Mouse (Mus musculus) cerebellum, adult 11-12 months (tissue): ENCODE results near the gene Gm20388.

Experiments used
- DNase-seq: peaks from one replicate; pipeline ENCODE4 v3.0.0; 2022

Gm20388 gene

DNA sequence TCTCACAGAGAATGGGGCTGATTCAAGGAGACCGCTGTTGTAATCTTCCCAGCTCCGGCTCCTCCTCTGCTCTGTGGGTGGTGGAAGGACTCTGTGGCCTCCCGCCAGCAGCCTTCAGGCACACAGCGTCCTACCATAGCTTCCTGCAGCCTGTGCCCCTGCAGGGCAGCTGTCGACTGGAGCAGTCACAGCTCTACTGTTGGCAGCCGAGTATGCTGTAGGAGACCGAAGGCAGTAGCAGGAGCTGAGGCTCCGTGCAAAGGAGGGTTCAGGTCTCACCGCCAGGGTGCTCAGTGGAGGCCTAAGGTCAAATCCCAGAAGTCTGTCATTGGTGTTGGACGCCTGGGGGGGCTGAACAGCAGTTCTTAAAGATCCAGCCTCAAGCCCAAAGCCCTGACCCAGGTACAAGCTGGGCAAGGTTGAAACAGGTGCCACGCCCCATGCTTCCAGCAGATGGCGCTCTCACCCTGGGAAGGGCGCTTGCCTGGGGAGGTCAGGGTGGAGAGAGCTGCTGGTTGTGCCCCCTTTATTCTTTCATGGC, 390.0 kb downstream of the Gm20388 start:
- peak; percentile 76 for DNase-seq

DNA sequence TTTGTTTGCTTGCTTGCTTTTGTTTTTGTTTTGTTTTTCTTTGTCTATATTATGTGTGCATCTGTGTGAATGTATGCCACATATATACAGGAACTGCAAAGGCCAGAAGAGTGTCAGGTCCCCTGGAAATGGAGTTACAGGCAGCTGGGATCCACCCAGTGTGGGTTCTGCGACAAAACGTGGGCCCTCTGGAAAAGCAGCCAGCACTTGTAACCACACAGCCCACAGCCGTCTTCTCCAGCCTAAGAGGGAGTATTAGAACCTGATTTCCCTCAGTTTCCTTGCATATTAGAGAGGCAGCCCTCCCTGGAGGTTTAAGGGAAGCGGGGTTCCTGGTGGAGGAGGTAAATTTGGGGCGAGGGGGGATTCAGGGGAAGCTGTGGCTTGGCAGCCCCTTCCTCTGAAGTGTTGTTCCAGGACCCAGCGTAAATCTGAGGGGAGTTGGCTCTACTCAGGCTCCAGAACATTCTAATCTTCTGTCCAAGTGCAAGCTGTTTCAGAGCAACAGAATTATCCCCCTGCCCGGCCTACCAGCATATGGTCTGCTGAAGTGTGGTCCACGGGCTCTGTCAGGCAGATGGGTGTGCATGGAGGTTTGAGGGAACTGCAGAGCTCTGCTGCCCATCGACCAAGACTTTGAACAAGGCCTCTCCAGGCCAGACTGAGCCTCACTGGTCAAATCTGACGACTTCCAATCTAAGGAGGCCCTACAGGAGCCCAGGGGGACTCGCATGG, 392.5 kb downstream of the Gm20388 start:
- DNase-seq, result no peak

DNA sequence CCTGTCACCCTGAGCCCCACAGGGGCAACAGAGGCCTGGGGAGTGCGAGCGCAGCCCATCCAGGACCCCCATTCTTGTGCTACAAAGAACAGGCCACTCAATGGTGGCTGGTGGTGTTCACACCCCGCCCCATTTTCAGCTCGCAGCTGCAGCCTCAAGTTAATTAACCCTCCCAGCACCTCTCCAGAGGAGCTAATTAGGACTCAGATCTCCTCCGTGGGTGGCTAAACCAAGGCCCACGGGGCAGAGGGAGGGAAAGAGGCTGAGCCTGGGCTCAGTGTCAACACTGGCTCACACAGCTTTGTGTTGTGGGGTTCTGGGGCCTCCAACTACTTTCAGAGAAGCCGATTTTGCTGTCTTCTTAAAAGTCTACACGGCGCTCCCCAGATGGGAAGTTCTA, 393.5 kb downstream of the Gm20388 start:
- no peak for DNase-seq

DNA sequence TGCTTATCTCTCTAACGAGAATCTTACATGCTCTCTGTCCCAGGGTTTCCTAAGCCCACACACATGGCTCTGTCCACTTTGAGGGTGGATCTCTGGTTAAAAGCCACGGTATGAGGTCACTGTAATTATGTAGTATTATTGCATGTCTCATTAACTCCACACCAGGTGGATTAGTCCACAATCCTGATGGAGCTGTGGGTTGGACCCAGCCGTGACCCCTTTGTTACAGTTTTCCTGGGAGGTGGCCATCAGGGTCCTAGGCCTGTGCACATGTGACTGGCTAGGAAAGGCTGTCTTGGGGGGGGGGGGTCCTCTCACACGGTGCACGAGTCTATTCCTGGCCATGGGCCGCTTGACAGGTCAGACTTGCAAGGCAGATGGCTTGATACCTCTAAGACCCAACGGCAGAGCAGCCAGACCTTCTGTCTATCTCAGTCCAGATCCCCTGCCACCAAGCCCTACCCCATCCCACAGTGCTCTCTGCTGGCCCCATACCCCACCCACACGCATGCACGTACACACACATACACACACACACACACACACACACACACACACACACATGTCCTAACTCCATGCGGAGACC, 395.3 kb downstream of the Gm20388 start:
- no peak for DNase-seq

DNA sequence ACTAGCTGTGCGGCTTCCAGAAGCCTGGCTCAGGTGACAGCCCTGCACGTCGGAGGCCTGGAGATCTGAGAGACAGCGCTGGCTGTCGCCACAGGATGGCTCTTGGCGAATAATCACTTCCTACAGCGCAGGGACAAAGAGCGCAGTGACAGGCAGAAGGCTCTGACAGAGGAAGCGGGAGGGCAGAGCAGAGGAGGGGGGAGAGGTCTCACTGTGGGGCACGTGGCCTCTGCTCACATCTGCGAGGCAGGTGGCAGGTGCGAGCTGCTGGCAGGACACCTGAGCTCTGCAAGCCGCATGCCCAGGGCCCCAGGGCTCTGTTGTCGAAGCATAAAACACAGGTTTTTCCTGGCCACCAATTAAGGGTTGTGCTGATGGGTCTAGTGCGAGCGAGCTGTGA, 396.5 kb downstream of the Gm20388 start:
- DNase-seq, result no peak

DNA sequence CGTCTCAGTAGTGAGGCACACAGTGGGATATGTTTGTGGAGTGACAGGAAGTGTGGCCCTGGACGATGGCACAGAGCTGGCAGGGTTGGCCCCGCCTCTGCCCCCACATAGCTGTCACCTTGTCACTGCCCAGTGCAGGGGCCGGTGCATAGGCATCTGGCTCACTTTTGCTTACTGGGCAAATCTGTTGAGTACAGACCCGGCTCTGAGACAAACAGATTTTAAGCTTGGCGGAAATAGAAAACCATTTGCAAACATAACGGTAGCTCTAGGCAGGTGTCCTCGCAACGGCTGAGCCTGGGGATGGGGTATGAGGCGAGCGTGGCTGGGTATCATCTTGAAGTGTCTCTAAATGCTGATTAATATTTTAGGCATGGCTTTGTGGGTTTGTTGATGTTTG, 396.9 kb downstream of the Gm20388 start:
- DNase-seq, result no peak

DNA sequence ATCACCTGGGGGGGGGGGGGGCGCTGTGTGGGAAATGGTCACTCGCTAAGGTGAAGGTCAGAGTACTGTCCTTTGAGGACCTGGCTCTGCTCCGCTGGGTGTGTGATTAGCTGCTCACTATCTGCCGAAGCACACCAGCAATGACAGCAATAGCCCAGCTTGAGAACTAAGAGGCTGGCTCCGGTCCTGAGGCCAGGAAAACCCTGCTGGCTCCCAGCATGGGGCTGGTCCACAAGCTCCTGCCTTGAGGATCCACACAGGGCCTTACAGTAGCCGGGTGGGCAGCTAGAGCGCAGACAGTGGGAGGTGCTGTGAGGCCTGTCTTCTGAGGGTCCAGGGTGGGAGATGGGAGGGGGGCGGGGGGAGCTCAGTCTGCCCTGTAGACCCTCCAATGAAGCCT, 397.5 kb downstream of the Gm20388 start:
- peak; percentile 68 for DNase-seq

DNA sequence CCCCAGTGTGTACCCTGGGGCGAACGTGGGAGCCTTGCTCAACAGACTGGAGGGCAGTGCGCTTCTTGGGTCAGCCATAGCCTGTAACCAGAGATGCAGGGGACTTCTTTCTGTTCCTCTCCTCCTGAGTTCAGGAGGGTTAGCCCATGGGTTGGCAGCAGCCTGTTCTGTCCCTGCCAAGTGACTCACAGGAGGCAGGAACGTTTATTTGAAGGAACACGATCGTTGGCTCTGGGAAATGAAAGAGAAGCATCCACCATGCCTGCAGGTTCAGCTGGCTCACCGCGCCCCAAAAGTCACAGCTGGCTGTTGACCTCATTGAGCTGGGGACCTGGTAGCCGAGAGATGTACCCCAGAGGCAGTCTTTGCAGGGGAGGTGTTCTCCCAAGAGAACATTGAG, 397.9 kb downstream of the Gm20388 start:
- peak; percentile 61 for DNase-seq

DNA sequence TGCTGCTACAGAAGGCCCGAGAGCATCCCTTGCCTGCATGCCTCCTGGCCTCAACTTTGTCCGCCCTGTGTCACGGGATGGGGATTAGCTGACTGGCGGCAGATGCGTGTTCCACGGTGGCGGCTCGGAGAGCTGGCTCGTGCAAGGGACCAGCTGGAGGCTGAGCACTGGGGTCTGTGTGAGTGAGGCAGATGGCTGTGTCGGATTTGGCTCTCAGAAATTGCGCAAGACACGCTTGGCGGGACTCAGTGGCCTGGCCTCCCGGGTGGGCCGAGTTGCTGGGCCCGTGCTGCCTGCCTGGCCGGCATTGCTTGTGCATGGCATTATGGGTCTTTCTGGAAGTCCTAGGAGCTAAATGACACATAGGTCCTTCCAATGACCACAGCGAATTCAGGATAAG, 398.7 kb downstream of the Gm20388 start:
- DNase-seq, result peak; percentile 73

DNA sequence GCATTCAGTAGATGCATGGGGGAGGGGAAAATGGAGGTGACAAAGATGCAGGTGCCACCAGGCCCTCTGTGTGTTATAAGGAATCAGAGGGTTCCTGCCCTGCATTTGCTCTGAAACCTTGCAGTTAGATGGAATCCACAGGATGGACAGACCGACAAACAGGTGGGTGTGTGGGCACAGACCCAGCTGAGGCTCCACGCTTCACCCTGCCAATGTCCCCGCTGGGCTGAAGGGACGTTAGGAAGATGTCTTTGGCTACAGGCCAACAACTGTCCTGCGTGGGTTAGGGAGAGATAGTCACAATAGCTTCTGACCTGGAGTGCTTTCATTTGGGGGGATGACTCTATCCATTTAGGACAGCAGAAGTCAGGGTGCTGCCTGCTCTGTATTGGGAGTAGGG, 399.4 kb downstream of the Gm20388 start:
- peak; percentile 45 for DNase-seq

DNA sequence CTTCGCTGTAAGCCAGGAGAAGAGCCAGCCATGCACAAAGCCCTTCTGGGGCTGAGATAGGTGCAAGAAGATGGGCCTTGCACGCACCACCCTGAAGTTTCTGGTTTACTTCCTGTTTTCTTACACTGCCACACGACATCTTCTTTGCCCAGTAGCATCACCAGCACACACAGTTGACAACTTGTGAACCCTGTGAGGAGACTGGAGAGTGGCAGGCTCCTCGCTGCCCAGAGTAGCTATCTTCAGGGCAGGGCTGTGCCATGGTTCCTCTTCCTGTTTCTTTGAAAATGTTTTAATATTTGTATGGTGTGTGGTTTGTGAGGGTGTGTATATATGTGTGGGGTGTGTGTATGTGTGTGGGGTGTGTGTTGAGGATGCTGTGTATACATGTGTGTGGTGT, 401.8 kb downstream of the Gm20388 start:
- DNase-seq, result no peak

DNA sequence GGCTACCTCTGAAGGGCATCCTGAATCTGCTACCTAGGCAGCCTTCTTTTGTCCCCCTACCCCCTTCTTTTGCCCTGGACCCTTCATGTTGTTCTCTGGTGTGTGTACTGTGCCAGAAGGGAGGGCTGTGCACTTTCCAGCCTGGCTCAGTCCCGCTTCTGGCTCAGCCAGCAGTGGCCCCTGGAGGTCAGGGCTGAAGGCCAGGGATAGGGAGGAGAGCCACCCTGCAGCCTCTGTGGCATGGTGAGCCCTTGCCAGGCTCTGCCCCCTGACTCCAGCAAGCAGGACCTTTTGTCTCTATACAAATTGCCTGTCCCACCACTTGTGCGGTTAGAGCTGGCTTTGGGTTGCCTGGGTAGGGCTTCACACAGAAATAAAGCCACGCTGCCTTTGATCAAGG, 403.0 kb downstream of the Gm20388 start:
- no peak for DNase-seq

DNA sequence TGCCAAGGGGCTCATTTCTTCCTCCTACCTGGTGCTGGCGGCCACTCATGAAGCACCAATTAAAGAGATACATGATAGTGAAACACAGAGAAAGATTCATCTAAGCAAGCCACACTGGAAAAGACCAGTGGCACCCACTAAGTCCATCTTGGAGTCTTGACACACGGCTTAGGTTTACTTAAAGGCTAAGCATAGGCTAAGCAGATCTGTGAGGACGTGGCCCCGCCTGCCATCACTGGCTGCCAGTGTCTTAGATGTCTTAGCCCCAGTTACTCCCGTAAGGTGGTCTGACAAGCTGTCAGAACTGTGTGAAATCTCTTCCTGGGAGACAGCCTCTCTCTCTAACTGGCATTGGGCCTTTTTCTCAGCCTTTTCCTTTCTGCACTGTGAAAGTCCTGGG, 404.3 kb downstream of the Gm20388 start:
- no peak for DNase-seq

DNA sequence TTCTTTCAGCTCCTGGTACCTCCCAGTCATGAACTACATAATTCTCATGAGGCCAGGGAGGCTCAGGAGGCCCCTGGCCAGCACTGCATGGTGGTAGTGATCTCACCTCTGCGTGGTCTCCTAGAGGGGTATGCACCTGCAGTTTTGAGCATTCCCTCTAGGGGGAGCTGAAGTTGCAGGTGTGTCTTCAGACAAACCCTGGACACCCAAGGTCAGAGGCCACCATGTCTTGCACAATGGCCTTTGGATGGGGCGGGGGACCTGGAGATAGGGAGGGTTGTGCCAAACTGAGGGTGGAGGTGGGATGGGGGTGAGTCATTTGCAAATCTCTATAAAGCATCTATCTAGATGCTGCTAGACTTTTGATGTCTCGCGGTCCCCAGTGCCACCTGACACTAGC, 405.0 kb downstream of the Gm20388 start:
- DNase-seq, result no peak

DNA sequence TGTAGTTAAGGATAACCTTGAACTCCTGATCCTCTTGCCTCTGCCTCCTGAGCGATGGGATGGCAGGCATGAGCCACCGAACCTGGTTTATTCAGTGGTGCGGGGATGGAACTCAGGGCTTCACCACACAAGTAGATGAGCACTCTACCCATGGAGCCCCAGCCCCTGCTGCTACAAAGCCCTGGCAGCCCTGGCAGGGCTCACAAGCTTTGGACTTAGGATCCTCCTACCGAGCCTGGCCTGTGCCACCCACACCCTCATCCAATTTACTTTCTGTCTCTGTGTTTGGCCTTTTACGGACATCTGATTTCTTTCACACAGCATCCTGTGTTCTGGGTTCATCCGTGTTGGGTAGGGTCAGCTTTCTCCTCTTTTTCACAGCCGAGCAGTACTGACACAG, 406.1 kb downstream of the Gm20388 start:
- DNase-seq, result no peak

DNA sequence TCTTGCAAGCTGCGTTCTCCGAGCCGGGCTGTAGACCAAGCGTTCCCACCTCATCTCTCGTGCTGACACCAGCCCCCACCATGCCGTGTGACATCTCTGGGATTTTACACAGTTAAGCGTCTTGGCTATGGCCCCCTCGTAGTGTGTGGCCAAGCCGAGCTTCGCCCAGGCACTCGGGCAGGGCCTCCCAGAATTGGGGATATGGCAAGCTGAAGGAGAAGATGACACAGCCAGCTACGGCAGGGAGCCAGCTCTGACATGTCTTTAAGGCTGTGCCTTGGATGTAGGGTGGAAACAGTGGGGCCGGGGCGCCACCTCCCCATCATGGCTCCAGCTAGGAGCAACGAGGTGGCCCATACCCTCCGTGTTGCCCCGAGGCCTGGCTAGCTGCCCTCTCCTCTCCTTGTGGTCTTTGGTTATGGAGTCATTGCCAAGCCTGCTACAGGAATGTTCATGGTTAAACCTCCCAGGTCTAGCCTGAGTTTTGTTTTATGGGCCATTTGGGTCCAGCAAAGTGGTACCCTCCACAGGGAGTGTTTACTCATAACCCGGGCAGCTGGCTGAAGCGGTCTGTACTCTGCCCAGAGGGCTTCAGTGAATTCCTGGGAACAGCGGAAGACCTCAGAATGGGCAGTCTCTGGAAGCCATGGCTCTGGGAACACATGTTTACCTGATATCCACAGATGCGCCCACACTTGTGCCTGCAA, 406.6 kb downstream of the Gm20388 start:
- DNase-seq, result no peak

DNA sequence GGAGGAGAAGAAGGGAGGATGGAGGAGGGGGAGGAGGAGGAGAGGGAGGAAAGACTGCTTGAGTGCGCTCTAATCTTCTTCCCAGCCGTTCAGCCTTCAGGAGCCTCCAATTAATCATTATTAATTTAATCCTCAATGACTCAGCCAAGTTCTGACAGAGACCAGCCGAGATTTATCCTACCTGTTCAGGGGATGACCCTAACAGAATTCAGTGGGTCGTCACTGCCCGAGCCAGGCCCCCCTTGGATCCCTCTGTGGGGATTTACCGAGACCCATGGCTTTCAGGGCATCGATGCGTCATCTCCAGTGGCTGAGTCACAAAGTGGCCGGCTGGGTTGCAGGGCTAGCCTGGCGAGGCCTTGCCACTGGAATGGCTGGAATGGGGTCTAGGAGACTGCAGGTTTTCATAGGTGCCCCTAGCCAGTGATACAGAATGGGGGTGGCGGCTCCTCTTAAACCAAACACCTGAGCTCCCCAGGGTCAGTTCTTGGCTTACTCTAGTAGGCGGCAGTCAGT, 407.9 kb downstream of the Gm20388 start:
- no peak for DNase-seq

DNA sequence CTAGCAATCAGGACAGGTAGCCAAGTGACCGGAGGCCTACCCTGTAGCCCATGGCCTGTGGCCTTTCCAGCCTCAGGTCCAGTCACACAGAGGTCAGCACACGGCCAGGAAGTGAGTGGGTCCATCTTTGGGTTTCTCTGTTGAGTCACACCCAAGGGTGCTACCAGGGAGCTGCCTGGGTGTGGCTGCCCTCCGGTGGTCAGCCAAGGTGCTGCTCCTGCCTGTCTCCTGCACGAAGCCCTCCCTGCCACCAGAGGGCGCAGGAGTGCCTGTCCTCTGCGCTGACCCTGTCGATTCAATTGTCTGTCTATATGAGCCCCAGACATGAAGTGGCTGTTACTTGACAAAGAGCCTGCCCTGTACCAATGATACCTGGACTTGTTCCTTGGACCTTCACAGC, 408.8 kb downstream of the Gm20388 start:
- DNase-seq, result peak; percentile 74

DNA sequence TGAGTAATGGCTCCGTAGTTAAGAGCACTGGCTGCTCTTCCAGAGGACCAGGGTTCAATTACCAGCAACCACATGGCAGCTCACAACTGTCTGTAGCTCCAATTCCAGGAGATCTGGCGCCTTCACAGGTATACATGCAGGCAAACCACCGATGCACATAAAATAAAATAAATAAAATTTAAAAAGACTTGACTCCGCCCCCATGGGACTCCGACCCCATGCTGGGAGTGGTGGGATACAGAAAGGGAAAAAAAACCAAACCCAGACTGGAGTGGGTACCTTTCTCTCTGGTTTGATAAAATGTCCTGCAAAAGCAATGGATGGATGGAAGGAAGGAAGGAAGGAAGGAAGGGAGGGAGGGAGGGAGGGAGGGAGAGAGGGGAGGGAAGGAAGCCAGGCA, 409.5 kb downstream of the Gm20388 start:
- no peak for DNase-seq

DNA sequence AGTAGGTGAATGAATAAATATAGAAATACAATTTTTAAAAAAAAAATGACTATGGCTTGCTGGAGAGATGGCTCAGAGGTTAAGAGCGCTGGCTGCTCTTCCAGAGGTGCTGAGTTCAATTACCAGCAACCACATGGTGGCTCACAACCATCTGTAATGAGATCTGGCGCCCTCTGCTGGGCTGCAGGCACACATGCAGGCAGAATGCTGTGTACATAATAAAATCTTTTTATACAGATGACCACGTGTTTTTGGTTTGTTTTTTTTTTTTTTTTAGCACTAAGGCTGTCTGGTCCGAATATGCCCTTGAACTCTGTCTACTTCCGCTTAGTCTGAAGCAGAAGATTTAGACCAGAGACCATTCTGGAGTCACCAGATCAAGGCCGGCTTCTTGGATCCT, 411.1 kb downstream of the Gm20388 start:
- DNase-seq, result no peak

DNA sequence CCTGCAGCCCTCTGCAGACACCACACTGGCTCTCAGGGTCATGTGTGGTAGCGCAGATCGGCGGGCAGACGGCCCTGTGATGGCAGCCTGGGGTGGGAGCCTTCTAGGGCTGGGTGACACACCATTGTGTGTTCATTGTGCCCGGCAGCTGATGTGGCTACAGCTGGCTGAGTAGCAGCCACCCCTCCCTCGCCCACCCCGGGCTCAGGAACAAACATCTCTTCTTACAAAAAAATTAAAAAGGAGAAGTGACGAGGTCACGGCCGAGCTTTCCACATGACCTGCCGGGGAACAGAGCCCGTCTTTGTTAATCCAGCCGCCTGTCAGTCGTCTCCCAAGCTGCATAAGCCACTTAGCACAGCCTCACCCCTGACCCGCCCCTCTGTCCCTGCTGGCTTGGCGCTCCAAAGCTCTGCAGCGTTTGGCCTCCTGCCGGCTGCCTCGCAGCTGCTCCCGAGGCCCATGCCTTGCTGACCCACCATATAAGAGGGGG, 412.4 kb downstream of the Gm20388 start:
- DNase-seq, result peak; percentile 65

DNA sequence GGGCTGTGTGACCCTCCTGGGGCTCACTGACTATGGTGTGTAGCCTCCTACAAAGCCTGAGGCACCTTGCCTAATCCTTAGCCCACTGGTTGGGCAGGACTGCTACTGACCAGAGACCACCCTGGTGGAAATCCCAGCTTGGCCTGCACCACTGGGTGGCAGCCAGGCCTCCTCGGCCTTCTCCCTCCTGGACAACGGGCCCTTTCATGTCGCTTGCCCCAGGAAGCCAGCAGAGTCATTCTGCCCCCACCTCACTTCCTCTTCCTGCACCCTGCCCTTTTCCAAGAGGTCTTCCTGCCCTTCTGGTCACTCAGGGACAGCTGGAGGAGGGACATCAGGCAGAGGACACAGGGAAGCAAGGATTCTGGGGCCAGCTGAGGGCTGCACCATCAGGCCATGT, 413.9 kb downstream of the Gm20388 start:
- no peak for DNase-seq

DNA sequence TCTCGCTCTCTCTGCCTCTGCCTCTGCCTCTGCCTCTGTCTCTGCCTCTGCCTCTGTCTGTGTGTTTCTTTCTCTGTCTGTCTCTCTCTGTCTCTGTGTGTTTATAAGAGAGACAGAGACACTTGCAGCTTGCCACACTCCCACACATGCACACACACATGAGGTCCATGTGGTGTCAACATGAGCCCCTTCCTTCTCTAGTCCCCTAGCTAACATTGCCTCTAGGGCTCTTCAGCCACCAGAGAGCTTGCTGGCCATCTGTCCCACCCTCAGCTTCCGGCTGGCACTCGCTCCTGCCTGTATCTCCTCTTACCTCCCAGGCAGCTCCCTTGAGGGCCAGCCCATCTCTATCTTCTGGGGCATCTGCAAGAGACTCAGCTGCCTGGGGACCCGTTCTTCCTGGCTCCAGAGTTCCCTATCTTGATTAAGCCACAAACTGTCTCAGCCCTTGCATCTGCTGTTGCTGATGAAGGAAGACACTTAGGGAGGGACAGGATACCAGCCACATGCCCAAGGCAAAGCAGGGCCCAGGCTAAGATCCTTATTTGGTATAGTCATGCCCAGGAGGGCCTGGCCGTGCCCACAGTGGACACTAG, 414.6 kb downstream of the Gm20388 start:
- DNase-seq, result no peak
